Mouse (Mus musculus): ENCODE data around the gene Slc8a1.

DNA sequence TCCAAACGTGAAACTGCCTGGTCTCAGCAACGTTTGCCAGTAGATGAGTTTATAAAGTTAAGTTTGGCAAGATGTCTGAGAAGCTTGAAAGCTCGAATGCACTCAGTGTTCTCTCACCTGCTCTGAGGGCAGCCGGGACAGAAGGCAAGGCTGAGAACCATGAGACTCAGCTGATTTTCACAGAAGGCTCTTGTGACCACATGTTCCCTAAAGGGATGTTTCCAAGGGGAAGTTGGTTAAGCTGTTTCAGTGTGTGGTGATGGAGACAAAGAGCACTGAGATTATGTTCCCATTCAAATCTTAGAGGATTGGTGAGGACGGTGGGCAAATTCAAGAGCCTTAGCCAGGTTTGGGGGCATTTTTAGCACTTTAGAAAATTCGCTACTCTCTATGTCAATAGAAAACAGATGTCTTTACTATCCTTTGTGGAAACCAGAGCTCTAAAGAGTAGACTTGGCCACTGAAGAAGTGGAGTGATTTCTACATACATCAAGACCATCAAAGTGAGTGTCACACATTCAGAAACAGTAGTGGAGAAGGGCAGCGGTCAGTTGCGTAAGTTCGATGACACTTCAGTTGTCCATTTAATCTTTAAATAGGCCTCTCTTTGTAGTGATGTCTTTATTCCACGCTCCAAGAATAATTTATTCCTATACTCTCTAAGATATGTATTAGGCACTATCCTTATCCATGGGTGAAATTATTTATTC lies 219.7 kb downstream of the Slc8a1 start:
- TF ChIP-seq CTCF (IDR thresholded peaks at IDR 0.05; ENCODE audit: low read depth) (no peak), EP300 (IDR thresholded peaks at IDR 0.05; ENCODE audit: low read depth) (no peak)

All from heart, postnatal 0 days (tissue).